In the genomic region with DNA sequence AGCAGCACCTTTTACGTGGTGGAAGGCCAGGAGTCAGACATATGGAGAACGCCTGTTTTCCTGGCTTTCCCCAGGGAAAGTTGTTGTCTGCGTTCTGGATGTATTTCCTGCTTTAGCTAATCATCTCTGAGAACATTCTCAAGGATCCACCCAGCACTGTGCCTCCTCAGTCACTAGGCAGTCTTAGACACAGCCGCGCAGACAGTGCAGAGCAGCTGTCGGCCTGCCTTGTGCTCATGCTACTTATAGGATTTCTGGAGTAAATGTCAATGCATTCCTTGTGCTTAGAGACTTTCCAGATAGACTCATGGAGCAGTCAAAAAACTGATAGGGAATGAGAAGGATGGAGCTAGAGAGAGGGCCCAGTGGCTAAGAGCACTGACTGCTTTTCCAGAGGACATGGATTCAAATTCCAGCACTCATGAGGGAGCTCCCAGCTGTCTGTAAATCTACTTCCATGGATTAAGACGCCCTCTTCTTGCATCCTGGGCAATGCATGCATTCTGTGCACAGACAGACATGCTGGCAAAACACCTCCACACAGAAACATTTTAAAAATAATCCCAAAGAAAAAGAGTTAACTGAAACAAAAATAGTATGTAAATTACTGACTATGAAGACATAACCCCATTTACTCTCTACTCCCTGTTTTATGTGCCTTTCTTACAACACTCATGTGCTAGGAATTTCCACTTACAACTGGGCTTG, we compare ENCODE assay signal across 26 mouse cellular contexts. TPM values are rescaled to one million over a fixed set of nuclear protein-coding genes. Genes with fewer than 3 reads are reported as not detected.
DNase-seq lines count a peak whose midpoint lies in the region; TF ChIP-seq lines count a peak whose summit lies in the region.
"Had no signal": no experiment of that assay in that cellular context is flagged by ENCODE, and none has a peak within 500 bp of the region (broad histone marks: within the 10 kb centered on the region; RNA-seq: fewer than 3 reads in every experiment).

No protein-coding gene starts in this region.

- TF ChIP-seq POLR2A in cortical plate, adult 2 months (IDR thresholded peaks at IDR 0.05; ENCODE audit: extremely low read depth, insufficient read depth, low read length): no peak

- no peak overlapping the region for H3K4me3 ChIP-seq in left cerebral cortex, adult 2 months
- no peak overlapping the region for H3K4me3 ChIP-seq in cortical plate, adult 2 months (ENCODE audit: insufficient read depth, low read length)
- H3K4me3 ChIP-seq: embryonic facial prominence, embryonic 12.5 days; forebrain, embryonic 15.5 days; heart, embryonic 13.5 days; hindbrain, embryonic 12.5 days had no signal

- DNase-seq in left cerebral cortex, postnatal 14 days (ENCODE audit: low spot score in 2 of 2): peak; percentile 5 to 10
- DNase-seq in left cerebral cortex, adult 2 months (ENCODE audit: extremely low spot score in 1 of 2, low spot score in 2 of 2): no peak
- peak; percentile 6 to 8 for DNase-seq in right cerebral cortex, adult 2 months (ENCODE audit: low spot score in 2 of 2)
- no peak for DNase-seq in right cerebral cortex, postnatal 25 days
- no peak for DNase-seq in adrenal gland, postnatal 25 days
- DNase-seq: adrenal gland, adult 2 months; adrenal gland, postnatal 36 days; cerebellum, adult 11 months; cerebellum, adult 8-10 months; cerebellum, postnatal 14 days; gastrocnemius, postnatal 36 days; heart, adult 11 months; heart, postnatal 4 days had no signal

- no peak overlapping the region for H3K27ac ChIP-seq in left cerebral cortex, adult 2 months
- H3K27ac ChIP-seq in cortical plate, adult 2 months (ENCODE audit: insufficient read depth, low read length): peak overlapping the region; percentile 19; the same call in 1 of the 2 replicates
- H3K27ac ChIP-seq: embryonic facial prominence, embryonic 12.5 days; forebrain, embryonic 15.5 days; heart, embryonic 13.5 days; hindbrain, embryonic 12.5 days had no signal

- H3K4me1 ChIP-seq in cortical plate, adult 2 months (ENCODE audit: control insufficient read depth, insufficient read depth, low read length): no peaks in the 10 kb centered on the region
- H3K4me1 ChIP-seq: embryonic facial prominence, embryonic 12.5 days; forebrain, embryonic 15.5 days; hindbrain, embryonic 12.5 days had no signal

- no peak for TF ChIP-seq CTCF in left cerebral cortex, adult 2 months (IDR thresholded peaks at IDR 0.05)
- TF ChIP-seq CTCF in cortical plate, adult 2 months (IDR thresholded peaks at IDR 0.05; ENCODE audit: extremely low read depth, insufficient read depth, low read length): no peak

- intact Hi-C loops in left cerebral cortex, postnatal 14 days (cut with DNase I): no loop called here
- intact Hi-C loops in left cerebral cortex, adult 2 months (cut with DNase I): no loop called here

RNA-seq across cellular contexts. Expression of gene Gm11111, which starts 30.1 kb away (rescaled TPM):
- not detected for total RNA-seq in left cerebral cortex, postnatal 14 days (2021)
- total RNA-seq in left cerebral cortex, adult 2 months (2021): not detected
- not detected in 2 replicates for polyA plus RNA-seq in cortical plate, adult 2 months (2012; rRNA removed)
- total RNA-seq in adrenal gland, postnatal 25 days (2021): not detected in 2 replicates
- total RNA-seq: adrenal gland, adult 2 months; adrenal gland, postnatal 36 days; common myeloid progenitor, adult 5-6 weeks; ES-E14; gastrocnemius, adult 8-10 months; gastrocnemius, postnatal 36 days; heart, postnatal 4 days had no signal
- polyA plus RNA-seq: adrenal gland, adult 2 months; brain, embryonic 14.5 days; embryonic facial prominence, embryonic 12.5 days; forebrain, embryonic 11.5 days; forebrain, embryonic 15.5 days; frontal cortex, adult 2 months; heart, embryonic 13.5 days; heart, postnatal 0 days; hindbrain, embryonic 12.5 days; hindbrain, embryonic 16.5 days had no signal

Comparison
In these comparisons a context has a peak if more than half of its experiments do, and no peak if none do; other contexts are left out.
1. DNase-seq: peak in left cerebral cortex, postnatal 14 days (2 of 2) and right cerebral cortex, adult 2 months (2 of 2); none in left cerebral cortex, adult 2 months (0 of 2), right cerebral cortex, postnatal 25 days (single experiment) and adrenal gland, postnatal 25 days (single experiment).